Mouse (Mus musculus): ENCODE measurements around the gene Vmn1r5. TPM values are rescaled to one million over a fixed set of nuclear protein-coding genes. Genes with fewer than 3 reads are reported as not detected.

Vmn1r5 gene
- not detected in 2 replicates for polyA plus RNA-seq (2012; rRNA removed; ENCODE audit: low replicate concordance)

GRCm38 (mm10) chr6:56969973-56970372, at the start of gene Vmn1r5:
Gene Vmn1r5 (plus strand): TSS chr6:56970273.

GRCm38 (mm10) chr6:56923726-56924707, 46.1 kb upstream of the Vmn1r5 start, which contains the start of the genes Nt5c3 and Vmn1r4:
Gene Nt5c3 (minus strand): TSS chr6:56923932.
Gene Vmn1r4 (plus strand): TSS chr6:56924015.

GRCm38 (mm10) chr6:56996943-56997342, 26.9 kb downstream of the Vmn1r5 start, which contains the start of gene Vmn1r6:
Gene Vmn1r6 (plus strand): TSS chr6:56997243.

DNA sequence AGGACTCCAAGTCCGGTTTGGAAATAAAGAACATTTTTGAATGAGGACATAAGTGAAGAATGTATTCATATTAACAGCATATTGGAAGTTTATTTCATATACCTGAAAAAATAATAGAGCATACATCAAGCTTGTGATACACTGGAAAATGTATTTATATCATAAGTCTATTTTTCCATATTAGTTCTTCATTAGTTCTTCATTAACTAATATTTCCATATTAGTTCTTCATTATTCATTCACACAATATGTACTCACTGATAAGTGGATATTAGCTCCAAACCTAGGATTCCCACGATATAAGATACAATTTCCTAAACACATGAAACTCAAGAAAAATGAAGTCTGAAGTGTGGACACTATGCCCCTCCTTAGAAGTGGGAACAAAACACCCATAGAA, 55.2 kb downstream of the Vmn1r5 start, which contains the start of gene Vmn1r7:
Gene Vmn1r7, minus strand, starts transcription at position 101 of the 400 bp plus-strand sequence.

GRCm38 (mm10) chr6:57031984-57032383, 61.9 kb downstream of the Vmn1r5 start, which contains the start of gene Vmn1r8:
Gene Vmn1r8 (plus strand): TSS chr6:57032284.

Other genes starting within 250 kb of the Vmn1r5 start
- gene Kbtbd2, start 172.5 kb upstream of the Vmn1r5 start, polyA plus RNA-seq (2012; rRNA removed; ENCODE audit: low replicate concordance): 1.7 TPM in 2 replicates
- 9.3 and 9.4 TPM in 2 replicates for gene Fkbp9, start 138.2 kb upstream of the Vmn1r5 start, polyA plus RNA-seq (2012; rRNA removed; ENCODE audit: low replicate concordance)
- 1.0 and 5.4 TPM in 2 replicates for gene Nt5c3, start 46.3 kb upstream of the Vmn1r5 start, polyA plus RNA-seq (2012; rRNA removed; ENCODE audit: low replicate concordance)
- gene Vmn1r4, start 46.3 kb upstream of the Vmn1r5 start, polyA plus RNA-seq (2012; rRNA removed; ENCODE audit: low replicate concordance): not detected in 2 replicates
- gene Vmn1r6, start 27.0 kb downstream of the Vmn1r5 start, polyA plus RNA-seq (2012; rRNA removed; ENCODE audit: low replicate concordance): not detected in 2 replicates
- not detected in 2 replicates for gene Vmn1r7, start 55.1 kb downstream of the Vmn1r5 start, polyA plus RNA-seq (2012; rRNA removed; ENCODE audit: low replicate concordance)
- gene Vmn1r8, start 62.0 kb downstream of the Vmn1r5 start, polyA plus RNA-seq (2012; rRNA removed; ENCODE audit: low replicate concordance): not detected in 2 replicates
- not detected in 2 replicates for gene Vmn1r9, start 96.5 kb downstream of the Vmn1r5 start, polyA plus RNA-seq (2012; rRNA removed; ENCODE audit: low replicate concordance)
- gene Vmn1r10, start 139.2 kb downstream of the Vmn1r5 start, polyA plus RNA-seq (2012; rRNA removed; ENCODE audit: low replicate concordance): not detected in 2 replicates
- gene Vmn1r11, start 163.2 kb downstream of the Vmn1r5 start, polyA plus RNA-seq (2012; rRNA removed; ENCODE audit: low replicate concordance): not detected in 2 replicates
- gene Vmn1r12, start 186.6 kb downstream of the Vmn1r5 start, polyA plus RNA-seq (2012; rRNA removed; ENCODE audit: low replicate concordance): not detected in 2 replicates
- not detected in 2 replicates for gene Vmn1r13, start 233.0 kb downstream of the Vmn1r5 start, polyA plus RNA-seq (2012; rRNA removed; ENCODE audit: low replicate concordance)

All from duodenum, adult 2 months (tissue).